Mouse (Mus musculus) cerebellum, adult 18-20 months (tissue): ENCODE results near the gene Ccdc136.

Experiments
- DNase-seq, 2 experiments: peaks; one replicate each; pipeline ENCODE4 v3.0.0; 2021

Gene Ccdc136

DNA sequence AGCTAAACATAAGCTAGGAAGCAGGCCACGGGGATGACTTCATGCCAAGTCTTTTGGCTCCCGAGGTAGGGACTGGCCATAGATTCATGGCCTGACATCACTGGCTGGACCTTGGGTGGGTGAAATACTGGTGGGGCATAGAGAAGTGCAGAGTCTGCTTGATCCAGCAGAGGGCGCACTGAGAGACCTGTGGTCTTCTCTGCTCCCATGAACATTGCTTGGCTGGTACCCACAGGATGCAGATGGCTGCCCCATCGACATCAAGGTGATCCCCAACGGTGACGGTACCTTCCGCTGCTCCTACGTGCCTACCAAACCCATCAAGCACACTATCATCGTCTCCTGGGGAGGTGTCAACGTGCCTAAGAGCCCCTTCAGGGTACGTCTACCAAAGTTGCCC is 48.7 kb downstream of the Ccdc136 start:
- peak in 1 of 2 experiments; percentile 31 for DNase-seq

DNA sequence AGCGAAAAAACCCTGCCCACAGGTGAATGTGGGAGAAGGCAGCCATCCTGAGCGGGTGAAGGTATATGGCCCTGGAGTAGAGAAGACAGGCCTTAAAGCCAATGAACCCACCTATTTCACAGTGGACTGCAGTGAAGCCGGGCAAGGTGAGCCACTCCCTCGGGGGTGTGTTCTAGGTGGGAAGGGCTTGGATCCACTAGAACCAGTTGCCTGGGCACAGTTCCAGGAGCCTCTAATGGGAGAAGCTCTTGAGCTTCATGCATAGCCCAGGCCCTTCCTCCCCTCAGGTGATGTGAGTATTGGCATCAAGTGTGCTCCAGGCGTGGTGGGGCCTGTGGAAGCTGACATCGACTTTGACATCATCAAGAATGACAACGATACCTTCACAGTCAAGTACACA is 49.2 kb downstream of the Ccdc136 start:
- DNase-seq = no peak

DNA sequence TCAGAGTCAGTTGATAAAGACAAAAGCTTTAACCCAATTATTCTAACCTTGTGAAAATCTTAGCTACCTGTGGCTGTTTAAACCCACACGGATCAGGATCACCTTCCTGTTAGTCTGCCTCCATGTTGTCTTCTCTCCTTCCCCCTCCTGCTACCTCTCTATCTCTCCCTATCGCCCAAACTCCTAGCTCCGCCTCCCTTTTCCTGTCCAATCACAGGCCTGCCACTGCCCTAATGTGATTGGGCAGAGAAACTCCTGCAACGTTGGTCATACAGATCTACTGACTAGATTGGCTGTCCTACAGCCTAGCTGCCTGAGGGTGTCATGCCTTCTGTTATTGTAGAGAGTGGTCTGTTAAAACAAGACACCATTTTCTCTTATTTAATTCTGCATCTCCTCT is 53.7 kb downstream of the Ccdc136 start:
- DNase-seq = no peak

DNA sequence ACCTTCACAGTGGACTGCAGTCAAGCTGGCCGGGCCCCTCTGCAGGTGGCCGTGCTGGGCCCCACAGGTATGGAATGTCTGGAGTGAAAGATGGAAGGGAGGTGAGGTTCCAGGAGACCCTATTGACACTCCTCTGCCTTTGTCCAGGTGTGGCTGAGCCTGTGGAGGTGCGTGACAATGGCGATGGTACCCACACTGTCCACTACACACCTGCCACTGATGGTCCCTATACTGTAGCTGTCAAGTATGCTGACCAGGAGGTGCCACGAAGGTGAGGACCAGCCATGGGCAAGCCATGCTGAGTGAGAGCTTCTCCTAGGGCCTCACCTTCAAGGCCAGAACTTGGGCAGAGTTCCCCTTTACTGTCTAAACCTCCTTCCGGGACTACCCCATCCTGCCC is 54.6 kb downstream of the Ccdc136 start:
- no peak for DNase-seq

DNA sequence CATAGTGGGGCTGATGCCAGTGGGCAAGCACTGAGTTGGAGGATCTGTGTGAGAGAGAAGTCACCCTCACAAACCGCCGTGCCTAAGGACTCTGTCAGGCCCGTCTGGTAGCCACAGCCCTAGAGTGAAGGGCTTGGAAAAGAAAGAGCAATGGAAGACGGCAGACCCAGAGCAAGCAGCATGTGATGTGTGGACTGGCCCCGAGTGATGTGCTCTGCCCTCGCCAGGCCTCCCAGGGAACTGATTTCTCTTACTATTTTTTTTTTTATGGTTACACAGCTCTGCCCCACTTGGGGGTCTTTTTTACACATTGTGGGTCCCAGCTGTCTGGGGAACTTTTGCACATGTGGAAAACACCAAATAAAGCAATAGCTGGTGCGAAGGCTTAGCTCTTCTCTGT is 65.4 kb downstream of the Ccdc136 start:
- no peak for DNase-seq

DNA sequence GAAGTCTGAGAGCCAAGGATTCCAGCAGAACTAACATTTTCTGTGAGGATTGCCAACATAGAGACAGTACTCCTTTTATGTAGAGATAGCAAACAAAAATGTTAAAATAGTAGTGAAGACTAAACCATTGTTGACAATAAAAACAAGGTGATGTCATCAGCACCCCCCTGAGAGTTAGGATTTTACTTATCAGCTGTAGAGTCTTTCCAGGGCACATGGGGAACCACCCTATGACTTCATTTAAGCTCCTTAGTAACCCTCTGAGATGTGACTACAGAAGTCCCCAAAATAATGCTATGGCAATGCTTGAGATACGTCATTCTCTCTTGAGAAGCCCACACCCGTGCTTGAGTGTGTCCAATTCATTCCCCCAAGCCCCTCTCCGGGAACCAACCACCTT is 67.3 kb downstream of the Ccdc136 start:
- no peak for DNase-seq

DNA sequence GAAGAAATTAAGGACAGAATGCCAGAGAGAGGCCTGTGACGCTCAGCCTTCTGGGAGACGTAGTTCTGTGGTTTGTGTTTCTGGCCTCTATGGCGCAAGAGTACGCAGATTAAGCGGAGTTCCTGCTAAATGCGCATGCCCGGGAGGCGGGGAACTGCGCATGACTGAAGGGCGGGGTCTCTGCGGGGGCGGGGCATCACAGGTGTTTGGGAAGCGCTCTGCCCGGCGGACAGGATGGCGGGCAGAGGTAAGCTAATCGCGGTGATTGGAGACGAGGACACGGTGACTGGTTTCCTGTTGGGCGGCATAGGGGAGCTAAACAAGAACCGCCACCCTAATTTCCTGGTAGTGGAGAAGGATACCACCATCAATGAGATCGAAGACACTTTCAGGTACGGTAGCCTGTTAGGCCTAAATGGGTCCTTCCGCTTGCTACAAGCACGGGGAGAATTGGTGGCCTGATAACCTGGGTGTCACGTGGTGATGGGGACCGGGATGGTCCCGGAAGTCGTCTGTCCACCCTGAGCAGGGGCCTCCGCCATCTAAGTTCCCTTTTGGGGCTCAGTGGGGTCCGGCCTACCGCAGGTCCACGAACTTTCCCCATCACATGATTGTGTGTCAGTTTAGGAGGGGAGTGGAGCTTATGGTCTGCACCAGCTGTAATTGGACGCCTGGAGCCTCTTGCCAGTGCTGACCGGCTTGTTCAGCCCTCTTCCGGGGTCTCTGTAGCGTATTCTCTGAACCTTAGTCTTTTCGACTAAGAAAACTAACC is 71.7 kb downstream of the Ccdc136 start, which contains the start of gene Atp6v1f:
Gene Atp6v1f, plus strand, starts transcription at position 136 of the 772 bp plus-strand sequence.
- DNase-seq = peak; percentile 93 to 94

DNA sequence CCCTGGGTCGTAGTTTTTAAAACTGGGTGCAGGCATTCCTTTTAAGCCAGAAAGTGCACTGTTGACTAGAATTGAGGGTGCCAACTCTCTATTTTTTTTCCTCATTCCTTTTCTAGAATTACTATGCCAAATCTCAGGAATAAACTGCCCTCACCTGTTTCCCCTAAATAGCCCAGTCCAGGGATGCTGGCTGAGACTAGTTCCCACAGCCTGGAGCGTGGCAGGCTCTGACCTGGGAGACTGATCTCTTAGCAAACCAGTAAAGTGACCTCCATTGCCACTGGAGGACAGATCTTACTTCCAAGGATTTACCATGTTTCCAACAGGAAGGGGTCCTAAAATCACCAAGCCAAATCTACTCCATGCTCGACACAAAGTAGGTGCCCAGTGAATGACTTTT is 72.7 kb downstream of the Ccdc136 start:
- DNase-seq = no peak

DNA sequence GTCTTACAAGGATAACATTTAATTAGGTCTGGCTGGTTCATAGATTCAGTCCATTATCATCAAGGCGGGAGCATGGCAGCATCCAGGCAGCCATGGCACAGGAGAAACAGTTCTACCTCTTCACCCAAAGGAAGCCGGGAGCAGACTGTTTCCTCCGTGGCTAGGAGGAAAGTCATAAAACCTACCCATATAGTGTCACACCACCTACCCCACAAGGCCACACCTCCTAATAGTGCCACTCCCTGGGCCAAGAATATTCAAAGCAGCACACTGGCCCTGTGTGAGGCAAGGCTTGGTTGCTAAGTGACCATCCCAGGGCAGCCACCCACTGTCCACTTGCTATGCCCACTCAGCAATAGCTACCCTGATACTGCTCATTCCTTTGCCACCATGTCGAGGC is 75.0 kb downstream of the Ccdc136 start, which contains the start of gene Atp6v1fnb:
Gene Atp6v1fnb, plus strand, starts transcription at position 301 of the 400 bp plus-strand sequence.
- DNase-seq = no peak

DNA sequence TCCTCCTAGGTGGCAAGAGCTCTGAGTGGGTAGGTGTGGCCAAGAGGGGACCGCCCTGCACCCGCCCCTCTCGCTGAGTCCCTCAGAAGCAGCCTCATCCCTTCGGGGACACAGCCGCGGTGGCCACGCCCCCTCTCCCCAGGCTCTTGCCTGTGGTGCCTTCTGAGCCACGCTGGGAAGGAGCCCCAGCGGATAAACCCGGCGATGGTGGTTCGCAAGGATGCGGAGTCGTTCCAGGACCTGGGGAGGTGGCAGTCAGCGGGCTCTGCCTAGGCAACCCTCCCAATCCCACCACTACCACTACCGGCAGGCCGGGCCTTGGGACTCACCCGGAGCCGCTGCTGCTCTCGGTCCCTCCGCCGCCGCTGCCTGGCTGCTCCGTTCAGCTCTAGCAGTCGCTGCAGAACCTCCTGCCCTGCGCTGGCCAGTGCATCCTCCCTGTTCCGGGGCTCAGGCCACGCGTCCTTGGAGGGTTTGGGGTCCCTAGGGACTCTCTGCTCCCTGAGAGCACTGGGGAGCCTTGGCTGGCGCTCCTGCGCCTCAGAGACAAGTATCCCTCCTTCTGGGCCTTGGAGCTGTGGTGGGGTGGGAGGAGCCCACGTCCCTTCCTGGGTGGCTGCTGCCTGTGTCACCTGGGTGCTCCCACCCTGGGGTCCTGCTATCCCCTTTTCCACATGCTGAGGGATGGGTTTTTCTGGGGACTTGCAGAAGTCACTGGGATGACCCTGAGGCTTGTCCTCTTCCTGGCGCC is 78.0 kb downstream of the Ccdc136 start:
- peak; percentile 60 to 65 for DNase-seq

DNA sequence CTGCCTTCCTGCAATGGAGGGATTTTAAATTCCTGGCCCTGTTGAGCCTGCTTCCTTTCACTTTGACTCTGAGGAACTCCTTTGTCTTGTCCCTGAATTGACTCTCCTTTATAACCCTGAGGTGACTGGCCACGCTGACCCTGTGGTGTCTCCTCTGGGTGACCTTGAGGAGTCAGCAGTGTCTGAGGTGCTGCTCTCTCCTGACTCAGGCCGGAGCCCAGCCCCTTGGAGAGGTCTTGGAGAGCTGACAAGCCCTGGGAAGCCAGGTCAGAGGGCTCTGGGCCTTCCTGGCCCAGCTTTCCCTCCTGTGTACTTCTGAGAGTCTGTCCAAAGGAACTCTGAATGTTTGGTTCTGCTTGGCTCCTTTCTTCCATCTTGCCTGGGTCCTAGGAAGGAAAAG is 78.6 kb downstream of the Ccdc136 start:
- DNase-seq = no peak
